Mouse (Mus musculus) liver, postnatal 0 days (tissue): ENCODE measurements around the gene Rara. TPM values are rescaled to one million over a fixed set of nuclear protein-coding genes. Genes with fewer than 3 reads are reported as not detected.
"Not testable (repeated sequence)": the region's sequence is repeated elsewhere in the genome, so short reads cannot be mapped to it uniquely, and the experiment has no call there.

Source experiments
- ATAC-seq: fragments of 200-750 bp; cut with Nextera tagmentation; 2 replicates; pipeline ENCODE4 v1.8.0; 2017; ENCODE audit warnings: mild to moderate bottlenecking, moderate library complexity
- DNase-seq: peaks from one replicate; pipeline ENCODE4 v3.0.0-alpha.2; 2016
- H3K27ac ChIP-seq: fragments of 300-500 bp; sonication (generic); 2 replicates; pipeline ENCODE4 v1.5.1; 2014; ENCODE audit warnings: antibody characterized with exemption, moderate library complexity, mild to moderate bottlenecking, low read depth
- H3K27me3 ChIP-seq: fragments of 300-500 bp; sonication (generic); 2 replicates; pipeline ENCODE4 v1.6.1; 2014; ENCODE audit warnings: low read length, control low read depth, mixed read lengths; ENCODE audit not compliant: insufficient read depth
- H3K36me3 ChIP-seq: fragments of 300-500 bp; sonication (generic); replicated peaks from 2 replicates; pipeline ENCODE4 v1.6.1; 2014; ENCODE audit warnings: mild to moderate bottlenecking, control low read depth, low read length, moderate library complexity, mixed read lengths; ENCODE audit not compliant: insufficient read depth
- H3K4me1 ChIP-seq: fragments of 300-500 bp; sonication (generic); 2 replicates; pipeline ENCODE4 v1.6.1; 2014; ENCODE audit warnings: antibody characterized with exemption, mild to moderate bottlenecking, control low read depth; ENCODE audit not compliant: insufficient read depth
- H3K4me2 ChIP-seq: fragments of 300-500 bp; sonication (generic); 2 replicates; pipeline ENCODE4 v1.6.1; 2014; ENCODE audit warnings: low read depth, mild to moderate bottlenecking, low read length, moderate library complexity, mixed read lengths
- H3K4me3 ChIP-seq: fragments of 300-500 bp; sonication (generic); 2 replicates; pipeline ENCODE4 v1.5.1; 2014; ENCODE audit warnings: low read depth, low read length
- H3K9ac ChIP-seq: fragments of 300-500 bp; sonication (generic); replicated peaks from 2 replicates; pipeline ENCODE4 v1.6.1; 2014; ENCODE audit warnings: mild to moderate bottlenecking, moderate library complexity
- H3K9me3 ChIP-seq: fragments of 300-500 bp; sonication (generic); 2 replicates; pipeline ENCODE4 v1.6.1; 2016; ENCODE audit warnings: mild to moderate bottlenecking, control low read depth, low read length, mixed read lengths
- CTCF ChIP-seq: sonication (generic); IDR thresholded peaks from 2 replicates; pipeline ENCODE4 v1.5.1; 2016; ENCODE audit warnings: antibody characterized with exemption, low read depth
- EP300 ChIP-seq: IDR thresholded peaks from 2 replicates; pipeline ENCODE4 v1.6.1; 2016; ENCODE audit warnings: antibody characterized with exemption, low read depth, mild to moderate bottlenecking
- WGBS: fragments of 180-500 bp; shearing (Covaris S2); extraction: QIAGEN DNeasy Blood & Tissue Kit; methylation state at CpG from one replicate; pipeline ENCODE4 v1.1.7; 2014; ENCODE audit not compliant: insufficient replicate concordance; 5-methylcytosine and 5-hydroxymethylcytosine counted together
- polyA plus RNA-seq: library from polyadenylated mRNA; unstranded; fragments of >200 nt; fragmentation: Nextera tagmentation; extraction: Ambion mirVana; gene quantifications from 2 replicates; pipeline ENCODE4 v1.2.1, GENCODE M21; 2015

Gene Rara
- polyA plus RNA-seq, 1 experiment from 2014 or later, result 5.4 TPM

DNA sequence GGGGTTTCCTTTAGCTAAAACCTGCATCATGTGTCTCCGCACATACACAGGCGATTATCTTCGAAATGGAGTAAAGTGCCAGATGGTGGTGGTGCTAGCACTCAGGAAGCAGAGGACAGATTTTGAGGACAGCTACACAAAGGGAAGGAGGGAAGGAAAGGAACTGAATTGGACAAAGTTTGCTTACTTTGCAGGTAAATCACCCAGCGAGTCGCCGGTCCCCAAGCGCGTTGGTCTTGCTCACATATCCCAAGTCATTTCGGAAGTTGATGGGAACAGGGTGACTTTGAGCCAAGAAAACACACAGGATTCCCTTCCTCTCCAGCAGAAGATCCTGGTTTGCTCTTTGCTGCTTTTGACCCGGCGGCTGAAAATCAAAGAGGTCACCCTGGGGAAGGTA lies 8.6 kb upstream of the Rara start:
- Histone ChIP-seq H3K4me2 (no peak overlapping the region), H3K27ac (0 out of 2 replicates have a peak overlapping the region, but pooled peaks have one; percentile 31), H3K36me3 (peaks cover 66% of the 10 kb centered on the region), H3K9ac (no peak overlapping the region), H3K9me3 (no peaks in the 10 kb centered on the region), H3K27me3 (no peaks in the 10 kb centered on the region), H3K4me1 (peaks cover 12% of the 10 kb centered on the region), H3K4me3 (no peak overlapping the region)
- WGBS, result 93% methylated on average over 11 of the region's 11 CpGs
- ATAC-seq, result no peak
- DNase-seq, result no peak
- TF ChIP-seq CTCF, result no peak
- TF ChIP-seq EP300, result no peak

DNA sequence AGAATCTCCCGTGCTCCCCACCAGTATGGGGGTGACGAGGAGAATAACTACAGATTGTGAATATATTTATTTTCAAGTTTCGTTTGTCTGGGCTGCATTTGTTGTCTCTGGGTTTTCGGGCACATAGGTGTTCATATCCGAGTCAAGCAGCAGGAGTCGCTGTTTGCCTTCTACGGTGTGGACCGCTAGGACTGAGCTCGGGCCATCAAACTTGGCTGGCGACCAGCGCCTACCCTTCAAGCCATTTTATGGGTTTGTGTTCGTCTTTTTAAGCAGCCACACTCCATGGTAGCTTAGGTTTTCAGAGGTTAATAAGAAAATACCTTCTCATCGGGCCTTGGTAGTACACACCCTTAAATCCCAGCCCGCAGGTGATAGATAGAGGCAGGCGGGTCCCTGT lies 5.8 kb upstream of the Rara start:
- Histone ChIP-seq H3K4me1 (peaks cover 32% of the 10 kb centered on the region), H3K36me3 (peaks cover 45% of the 10 kb centered on the region)
- not testable (repeated sequence) for ATAC-seq, H3K27me3 ChIP-seq, H3K4me2 ChIP-seq, H3K9me3 ChIP-seq, H3K9ac ChIP-seq, H3K4me3 ChIP-seq, H3K27ac ChIP-seq
- 72% methylated on average over 15 of the region's 15 CpGs for WGBS
- peak; percentile 47 for DNase-seq
- peak; percentile 58 for TF ChIP-seq CTCF

DNA sequence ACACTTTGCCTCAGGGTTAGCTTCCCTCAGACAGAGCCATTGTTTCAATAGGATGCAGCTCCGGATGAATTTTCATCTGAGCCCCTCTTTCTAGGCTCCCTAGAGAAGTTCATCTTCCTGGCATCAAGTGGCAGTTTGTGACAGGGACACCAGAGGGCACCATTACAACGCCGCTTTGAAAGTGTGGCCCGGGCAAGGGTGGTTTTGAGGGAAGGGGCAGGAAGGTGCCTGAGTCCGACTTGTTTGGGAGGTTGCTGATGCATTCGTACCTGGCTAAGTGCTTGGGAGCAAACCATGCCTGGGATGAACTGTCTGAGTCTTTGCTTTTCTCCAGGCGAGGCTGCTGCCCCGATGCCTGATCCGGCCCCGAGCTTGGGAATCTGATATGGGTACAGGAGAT lies 5.3 kb upstream of the Rara start:
- not testable (repeated sequence) for H3K9me3 ChIP-seq, H3K9ac ChIP-seq, H3K4me2 ChIP-seq, H3K27ac ChIP-seq, H3K27me3 ChIP-seq, ATAC-seq, H3K4me3 ChIP-seq
- Histone ChIP-seq H3K36me3 (peaks cover 40% of the 10 kb centered on the region), H3K4me1 (peaks cover 34% of the 10 kb centered on the region)
- WGBS, result 62% methylated on average over 10 of the region's 10 CpGs
- DNase-seq, result peak; percentile 72
- TF ChIP-seq CTCF, result peak; percentile 88

DNA sequence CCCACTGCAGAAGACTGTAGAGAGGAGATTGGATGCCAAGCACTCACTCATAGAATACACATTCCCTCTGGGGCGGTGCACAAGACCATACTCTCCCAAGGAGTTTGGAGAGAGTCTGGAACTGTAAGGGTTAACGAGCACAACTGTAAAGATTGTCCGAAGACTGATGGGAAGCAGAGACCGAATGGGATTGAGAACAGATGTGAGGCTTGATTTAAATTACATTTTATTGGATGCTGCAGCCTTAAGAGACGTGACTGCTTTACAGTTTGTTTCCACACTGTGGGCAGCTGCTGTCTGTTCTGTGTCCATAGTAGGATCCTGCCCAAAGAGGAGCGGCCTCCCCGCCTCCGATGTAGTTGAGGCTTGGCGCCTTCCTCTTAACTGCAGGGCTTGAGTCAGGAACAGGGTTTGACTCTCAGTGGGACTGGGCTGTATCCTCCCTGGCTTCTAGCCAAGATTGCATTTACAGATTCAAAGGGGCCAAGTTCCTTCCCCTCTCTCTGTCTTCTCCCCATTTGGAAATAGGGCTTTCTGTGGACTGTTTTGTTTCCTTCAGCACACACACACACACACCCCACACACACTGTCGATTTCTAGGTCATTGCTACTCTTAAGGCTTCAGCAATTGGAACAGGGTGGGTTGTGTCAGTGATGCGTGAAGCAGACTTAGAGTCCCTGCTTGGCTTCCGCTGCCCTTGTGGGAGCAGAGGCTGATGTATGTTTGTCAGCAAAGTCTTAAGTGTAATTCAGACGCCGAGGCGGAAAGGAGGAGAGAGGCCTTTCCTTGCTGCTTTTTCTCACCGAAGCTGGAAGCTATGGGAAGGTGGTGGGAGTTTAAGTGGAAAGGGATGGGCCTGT lies 4.5 kb upstream of the Rara start:
- H3K9me3 ChIP-seq, DNase-seq, ATAC-seq, H3K27me3 ChIP-seq, H3K4me3 ChIP-seq, H3K4me2 ChIP-seq, H3K9ac ChIP-seq: not testable (repeated sequence)
- WGBS, result 71% methylated on average over 16 of the region's 16 CpGs
- H3K36me3 ChIP-seq, result peaks cover 34% of the 10 kb centered on the region
- peaks cover 39% of the 10 kb centered on the region for H3K4me1 ChIP-seq
- H3K27ac ChIP-seq, result 0 out of 2 replicates have a peak overlapping the region, but pooled peaks have one; percentile 11

DNA sequence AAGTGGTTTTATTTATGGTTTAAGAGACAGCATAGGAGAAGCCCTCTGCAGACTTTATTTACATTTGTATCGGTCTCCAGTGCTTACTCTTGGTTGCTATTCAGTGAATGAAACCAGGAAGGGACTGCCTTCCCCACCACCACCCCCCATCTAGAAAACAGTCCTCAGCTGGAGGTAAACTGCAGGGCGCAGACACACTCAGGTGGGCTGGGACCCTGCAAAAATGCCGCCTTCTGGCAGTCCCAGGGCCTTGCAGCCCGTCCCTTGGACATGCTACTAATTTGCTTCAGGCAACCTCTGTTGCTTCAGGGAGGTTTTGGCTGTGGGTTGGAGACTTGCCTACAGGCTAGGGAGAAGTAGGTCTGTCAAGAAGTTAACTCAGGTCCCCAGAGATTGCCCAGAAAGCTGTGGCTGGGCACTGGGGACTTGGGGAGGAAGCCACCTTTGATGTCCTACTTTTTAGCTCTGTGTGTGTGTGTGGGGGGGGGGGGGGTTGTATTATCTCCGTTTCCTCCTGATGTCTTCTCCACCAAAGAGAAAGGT lies 2.9 kb upstream of the Rara start:
- H3K27me3 ChIP-seq, result 0 out of 2 replicates have a peak, but pooled peaks cover 7% of the 10 kb centered on the region
- WGBS, result 57% methylated on average over 5 of the region's 5 CpGs
- TF ChIP-seq CTCF (peak; percentile 4; the same call in 1 of the 2 replicates), EP300 (no peak)
- peaks cover 39% of the 10 kb centered on the region for H3K4me1 ChIP-seq
- H3K9me3 ChIP-seq, result no peaks in the 10 kb centered on the region
- ATAC-seq (no peak), DNase-seq (no peak)
- H3K27ac ChIP-seq, result 0 out of 2 replicates have a peak overlapping the region, but pooled peaks have one; percentile 1
- no peak overlapping the region for H3K9ac ChIP-seq
- no peak overlapping the region for H3K4me3 ChIP-seq
- H3K36me3 ChIP-seq, result peaks cover 18% of the 10 kb centered on the region
- H3K4me2 ChIP-seq, result no peak overlapping the region; the same call in 1 of the 2 replicates

DNA sequence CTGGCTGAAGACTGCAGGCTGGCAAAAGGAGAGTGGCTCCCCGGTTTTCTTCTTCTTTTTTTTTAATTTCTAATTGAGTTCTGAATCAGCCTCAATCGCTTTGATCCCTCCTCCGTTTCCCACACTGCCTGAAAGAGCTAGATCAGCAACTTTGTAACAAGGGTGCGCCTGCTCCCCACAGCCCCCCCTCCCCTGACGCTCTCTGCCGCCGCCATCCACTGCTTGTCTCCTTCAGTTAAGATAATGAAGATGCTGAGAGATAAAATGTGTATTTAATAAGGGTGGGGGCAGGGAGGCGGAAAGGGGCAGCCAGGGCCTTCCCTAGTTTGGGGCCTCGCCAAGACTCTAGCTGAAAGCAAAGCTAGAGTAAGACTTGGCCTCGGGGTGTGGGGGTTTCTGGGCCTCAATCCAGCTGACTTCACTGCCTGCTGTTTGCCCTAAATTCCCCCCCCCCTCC lies 2.3 kb upstream of the Rara start:
- Histone ChIP-seq H3K9ac (no peak overlapping the region), H3K4me3 (no peak overlapping the region), H3K27me3 (0 out of 2 replicates have a peak, but pooled peaks cover 7% of the 10 kb centered on the region), H3K36me3 (peaks cover 13% of the 10 kb centered on the region), H3K4me2 (no peak overlapping the region; the same call in 1 of the 2 replicates), H3K27ac (0 out of 2 replicates have a peak overlapping the region, but pooled peaks have one; percentile 11), H3K4me1 (peaks cover 39% of the 10 kb centered on the region), H3K9me3 (no peaks in the 10 kb centered on the region)
- DNase-seq (no peak), ATAC-seq (no peak)
- 26% methylated on average over 10 of the region's 10 CpGs for WGBS
- TF ChIP-seq CTCF (no peak), EP300 (no peak)
